Mouse (Mus musculus) liver, embryonic 11.5 days (tissue): ENCODE data around the gene Kcnq1. TPM values are rescaled to one million over a fixed set of nuclear protein-coding genes. Genes with fewer than 3 reads are reported as not detected.

Experiments used
- ATAC-seq: fragments of 200-750 bp; cut with Nextera tagmentation; replicated peaks from 2 replicates; pipeline ENCODE4 v1.8.0; 2017; ENCODE audit warnings: moderate number of reproducible peaks, mild to moderate bottlenecking, moderate TSS enrichment, moderate library complexity; ENCODE audit not compliant: low FRiP score
- DNase-seq: peaks from one replicate; pipeline ENCODE4 v3.0.0-alpha.2; 2017; ENCODE audit warnings: low spot score
- H3K27ac ChIP-seq: fragments of 300-500 bp; sonication (generic); 2 replicates; pipeline ENCODE4 v1.5.1; 2014; ENCODE audit warnings: mild to moderate bottlenecking, low read depth, low read length, control low read depth
- H3K27me3 ChIP-seq: fragments of 300-500 bp; sonication (generic); replicated peaks from 2 replicates; pipeline ENCODE4 v1.6.1; 2014; ENCODE audit warnings: low read length, mixed read lengths; ENCODE audit not compliant: control insufficient read depth, insufficient read depth
- H3K36me3 ChIP-seq: fragments of 300-500 bp; sonication (generic); 2 replicates; pipeline ENCODE4 v1.6.1; 2014; ENCODE audit warnings: mild to moderate bottlenecking, low read length, moderate library complexity, mixed read lengths; ENCODE audit not compliant: control insufficient read depth, insufficient read depth
- H3K4me1 ChIP-seq: fragments of 300-500 bp; sonication (generic); replicated peaks from 2 replicates; pipeline ENCODE4 v1.6.1; 2014; ENCODE audit warnings: low read length, mixed read lengths; ENCODE audit not compliant: control insufficient read depth, insufficient read depth
- H3K4me2 ChIP-seq: fragments of 300-500 bp; sonication (generic); 2 replicates; pipeline ENCODE4 v1.6.1; 2014; ENCODE audit warnings: mild to moderate bottlenecking, control low read depth, moderate library complexity
- H3K4me3 ChIP-seq: fragments of 300-500 bp; sonication (generic); 2 replicates; pipeline ENCODE4 v1.5.1; 2014; ENCODE audit warnings: low read depth, low read length, control low read depth
- H3K9ac ChIP-seq: fragments of 300-500 bp; sonication (generic); 2 replicates; pipeline ENCODE4 v1.6.1; 2014; ENCODE audit warnings: low read depth, low read length, control low read depth
- H3K9me3 ChIP-seq: fragments of 300-500 bp; sonication (generic); 2 replicates; pipeline ENCODE4 v1.6.1; 2016; ENCODE audit warnings: low read length, inconsistent platforms, mixed read lengths; ENCODE audit not compliant: control insufficient read depth
- WGBS: fragments of 180-500 bp; shearing (Covaris S2); extraction: QIAGEN DNeasy Blood & Tissue Kit; methylation state at CpG from one replicate; pipeline ENCODE4 v1.1.7; 2014; 5-methylcytosine and 5-hydroxymethylcytosine counted together
- polyA plus RNA-seq: library from polyadenylated mRNA; unstranded; fragments of >200 nt; fragmentation: Nextera tagmentation; extraction: Ambion mirVana; gene quantifications from 2 replicates; pipeline ENCODE4 v1.2.1, GENCODE M21; 2014

The Kcnq1 gene
- polyA plus RNA-seq, 1 experiment from 2014 or later: 0.59 TPM

GRCm38 (mm10) chr7:143075394-143075793 lies 30.8 kb upstream of the Kcnq1 start:
- H3K9me3 ChIP-seq: no peaks in the 10 kb centered on the region
- ATAC-seq (no peak), DNase-seq (no peak)
- no peak overlapping the region for H3K4me2 ChIP-seq
- H3K27ac ChIP-seq: no peak overlapping the region
- no peak overlapping the region for H3K4me3 ChIP-seq
- peaks cover 4% of the 10 kb centered on the region for H3K4me1 ChIP-seq
- no peaks in the 10 kb centered on the region; the same call in 1 of the 2 replicates for H3K36me3 ChIP-seq
- H3K9ac ChIP-seq: no peak overlapping the region
- no peaks in the 10 kb centered on the region for H3K27me3 ChIP-seq
- WGBS: 67% methylated on average over 5 of the region's 5 CpGs

- no peak overlapping the region for H3K4me2 ChIP-seq
- ATAC-seq (no peak), DNase-seq (no peak)
- H3K27ac ChIP-seq: no peak overlapping the region
- WGBS: 79% methylated on average over 2 of the region's 2 CpGs
- no peaks in the 10 kb centered on the region for H3K27me3 ChIP-seq
- H3K4me3 ChIP-seq: no peak overlapping the region
- H3K9ac ChIP-seq: no peak overlapping the region
- H3K36me3 ChIP-seq: no peaks in the 10 kb centered on the region
- no peaks in the 10 kb centered on the region for H3K4me1 ChIP-seq
- H3K9me3 ChIP-seq: no peaks in the 10 kb centered on the region
These were observed 28.8 kb upstream of the Kcnq1 start for GRCm38 (mm10) chr7:143077351-143077750.

GRCm38 (mm10) chr7:143082024-143082423 lies 24.1 kb upstream of the Kcnq1 start:
- 0 out of 2 replicates have a peak, but pooled peaks have one; percentile 49 for ATAC-seq
- no peaks in the 10 kb centered on the region for H3K36me3 ChIP-seq
- H3K27ac ChIP-seq: no peak overlapping the region
- 0 out of 2 replicates have a peak, but pooled peaks cover 2% of the 10 kb centered on the region for H3K27me3 ChIP-seq
- no peak overlapping the region for H3K9ac ChIP-seq
- no peaks in the 10 kb centered on the region for H3K4me1 ChIP-seq
- WGBS: 53% methylated on average over 6 of the region's 6 CpGs
- no peaks in the 10 kb centered on the region for H3K9me3 ChIP-seq
- no peak overlapping the region for H3K4me2 ChIP-seq
- DNase-seq: no peak
- H3K4me3 ChIP-seq: no peak overlapping the region

- 64% methylated on average over 2 of the region's 2 CpGs for WGBS
- Histone ChIP-seq H3K4me3 (no peak overlapping the region), H3K4me1 (no peaks in the 10 kb centered on the region), H3K4me2 (no peak overlapping the region), H3K27ac (no peak overlapping the region), H3K9ac (no peak overlapping the region), H3K27me3 (0 out of 2 replicates have a peak, but pooled peaks cover 2% of the 10 kb centered on the region), H3K9me3 (no peaks in the 10 kb centered on the region), H3K36me3 (no peaks in the 10 kb centered on the region)
- DNase-seq (no peak), ATAC-seq (no peak)
These were observed 22.5 kb upstream of the Kcnq1 start for GRCm38 (mm10) chr7:143083708-143084107.

- Histone ChIP-seq H3K4me3 (no peak overlapping the region), H3K4me1 (no peaks in the 10 kb centered on the region), H3K36me3 (no peaks in the 10 kb centered on the region), H3K9ac (no peak overlapping the region), H3K27ac (no peak overlapping the region), H3K9me3 (no peaks in the 10 kb centered on the region), H3K27me3 (0 out of 2 replicates have a peak, but pooled peaks cover 2% of the 10 kb centered on the region), H3K4me2 (no peak overlapping the region)
- peak; percentile 56 for ATAC-seq
- whole genome bisulfite sequencing: 54% methylated on average over 2 of the region's 2 CpGs
- no peak for DNase-seq
These were observed 19.8 kb upstream of the Kcnq1 start for GRCm38 (mm10) chr7:143086366-143086765.

GRCm38 (mm10) chr7:143087070-143087579 lies 19.0 kb upstream of the Kcnq1 start:
- no peak overlapping the region for H3K4me2 ChIP-seq
- ATAC-seq (0 out of 2 replicates have a peak, but pooled peaks have one; percentile 22), DNase-seq (no peak)
- no peaks in the 10 kb centered on the region for H3K9me3 ChIP-seq
- H3K9ac ChIP-seq: no peak overlapping the region
- no peaks in the 10 kb centered on the region for H3K4me1 ChIP-seq
- H3K27ac ChIP-seq: no peak overlapping the region
- WGBS: 59% methylated on average over 4 of the region's 4 CpGs
- H3K27me3 ChIP-seq: 0 out of 2 replicates have a peak, but pooled peaks cover 2% of the 10 kb centered on the region
- H3K36me3 ChIP-seq: no peaks in the 10 kb centered on the region
- no peak overlapping the region for H3K4me3 ChIP-seq

- H3K9ac ChIP-seq: no peak overlapping the region
- no peaks in the 10 kb centered on the region for H3K9me3 ChIP-seq
- 60% methylated on average over 3 of the region's 3 CpGs for WGBS
- H3K4me1 ChIP-seq: no peaks in the 10 kb centered on the region
- H3K36me3 ChIP-seq: no peaks in the 10 kb centered on the region
- H3K27ac ChIP-seq: no peak overlapping the region
- H3K27me3 ChIP-seq: no peaks in the 10 kb centered on the region
- ATAC-seq: no peak
- no peak overlapping the region for H3K4me3 ChIP-seq
- no peak for DNase-seq
- H3K4me2 ChIP-seq: no peak overlapping the region
These were observed 12.3 kb upstream of the Kcnq1 start for GRCm38 (mm10) chr7:143093847-143094246.

GRCm38 (mm10) chr7:143094592-143095553 lies 11.3 kb upstream of the Kcnq1 start, which contains the start of gene Trpm5:
Gene Trpm5, minus strand, starts transcription at chr7:143094642.
- H3K4me1 ChIP-seq: no peaks in the 10 kb centered on the region
- no peaks in the 10 kb centered on the region for H3K36me3 ChIP-seq
- H3K9ac ChIP-seq: no peak within 1 kb of the TSS
- ATAC-seq (no peak; the same call in 1 of the 2 replicates), DNase-seq (peak; percentile 63)
- no peak within 1 kb of the TSS for H3K4me3 ChIP-seq
- H3K4me2 ChIP-seq: no peak within 1 kb of the TSS
- H3K9me3 ChIP-seq: no peaks in the 10 kb centered on the region
- no peaks in the 10 kb centered on the region for H3K27me3 ChIP-seq
- WGBS: 39% methylated on average over 10 of the region's 10 CpGs
- H3K27ac ChIP-seq: no peak within 1 kb of the TSS
